Mouse (Mus musculus) urinary bladder, postnatal 36 days (tissue): Measurements from ENCODE around the gene Tmie.

Source experiments
- DNase-seq, 2 experiments: peaks; one replicate each; pipeline ENCODE4 v3.0.0; 2022; ENCODE audit warnings: low spot score in 2 of 2, mixed read lengths in 1 of 2

Gene Tmie

GRCm38 (mm10) chr9:110879998-110880561 lies at the start of gene Tmie:
TSS of gene Tmie (minus strand) at chr9:110880113.
- DNase-seq = peak; percentile 80 to 84

DNA sequence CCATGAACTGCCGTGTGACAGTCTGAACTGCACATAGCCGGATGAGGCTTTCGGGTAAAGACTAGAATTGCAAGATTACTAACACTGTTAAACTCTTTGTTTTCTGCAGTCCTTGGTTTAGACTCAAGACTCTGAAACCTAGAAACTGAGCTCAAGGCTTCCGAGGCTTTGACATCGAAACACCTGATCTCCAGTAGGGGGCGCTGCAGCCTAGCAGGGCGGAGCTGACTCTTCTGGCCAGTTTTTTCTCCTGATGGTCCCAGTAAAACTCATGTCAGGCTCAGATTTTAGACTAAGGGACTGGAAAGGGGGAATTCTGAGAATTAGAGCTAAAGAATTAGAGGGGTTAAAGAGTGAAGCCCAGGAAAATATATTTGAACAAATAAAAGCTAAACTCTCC lies 42.8 kb upstream of the Tmie start:
- peak; percentile 39 to 54 for DNase-seq

DNA sequence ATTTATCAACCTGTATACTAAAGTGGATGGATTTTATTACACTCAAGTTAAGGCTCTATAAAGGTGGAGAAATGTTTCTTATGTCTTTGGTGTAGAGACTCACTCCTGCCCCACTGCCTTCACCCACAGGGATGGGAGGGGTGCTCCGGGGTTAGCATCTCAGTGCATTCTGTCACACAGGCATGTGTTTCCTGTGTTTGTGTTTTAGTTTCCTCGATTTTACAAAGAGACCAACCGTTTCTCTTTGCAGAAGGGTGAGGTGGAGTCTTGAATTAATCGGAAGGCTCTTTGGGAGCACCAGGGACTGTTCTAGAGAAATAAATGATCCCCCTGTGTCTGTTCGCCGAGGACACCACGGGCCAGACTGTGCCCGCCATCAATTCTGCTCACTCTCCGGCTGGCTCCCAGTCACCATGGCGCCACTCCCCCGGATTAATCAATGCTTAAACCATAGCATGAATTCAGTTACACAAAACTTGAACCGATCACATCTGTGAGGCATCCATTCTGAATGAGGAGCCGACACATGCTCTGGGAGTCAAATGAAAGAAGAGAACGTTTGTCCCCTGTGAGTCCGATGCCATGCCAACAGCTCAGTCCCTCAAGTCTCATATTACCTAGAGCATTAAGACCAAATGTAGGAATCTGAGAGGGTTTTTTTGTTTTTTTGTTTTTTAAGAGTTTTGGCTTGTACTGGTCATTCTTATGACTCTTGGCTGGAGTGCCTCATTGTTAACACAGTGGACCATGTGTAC lies 40.9 kb upstream of the Tmie start:
- DNase-seq = no peak

- DNase-seq = no peak
Measured at GRCm38 (mm10) chr9:110916786-110917185, 36.9 kb upstream of the Tmie start, which contains the start of gene Fam240a. TSS of gene Fam240a (minus strand) at chr9:110916861.

- no peak for DNase-seq
Measured at GRCm38 (mm10) chr9:110915466-110915865, 35.6 kb upstream of the Tmie start.

DNA sequence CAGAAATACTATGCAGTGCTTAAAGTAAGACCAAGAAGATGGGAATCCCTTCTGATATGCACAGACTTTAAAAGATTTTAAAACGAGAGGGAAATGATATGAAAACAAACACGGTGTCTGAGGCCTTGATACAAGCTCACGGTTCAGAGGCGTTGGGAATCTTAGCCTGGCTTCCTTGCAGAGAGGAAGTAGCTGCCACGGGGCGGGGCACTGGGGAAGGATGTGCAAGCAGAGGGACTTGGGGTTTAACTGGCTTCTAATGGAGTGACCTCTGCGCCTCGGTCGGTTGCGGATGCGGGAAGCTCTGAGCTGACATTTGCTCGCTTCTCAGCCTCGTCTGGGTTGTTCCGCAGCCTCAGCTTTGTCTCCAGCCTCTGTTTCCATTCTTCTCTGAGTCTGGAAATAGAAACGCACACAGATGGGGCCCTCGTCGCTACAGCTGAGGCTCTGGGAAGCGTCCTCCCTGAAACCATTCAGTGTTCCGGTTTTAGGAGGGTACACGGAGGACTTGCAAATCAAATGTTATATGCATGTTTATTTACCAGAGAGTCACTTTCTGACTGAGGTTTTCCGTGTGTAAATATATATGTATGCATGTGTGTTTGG lies 34.8 kb upstream of the Tmie start:
- no peak for DNase-seq

GRCm38 (mm10) chr9:110909371-110909967 lies 29.6 kb upstream of the Tmie start:
- no peak for DNase-seq

DNA sequence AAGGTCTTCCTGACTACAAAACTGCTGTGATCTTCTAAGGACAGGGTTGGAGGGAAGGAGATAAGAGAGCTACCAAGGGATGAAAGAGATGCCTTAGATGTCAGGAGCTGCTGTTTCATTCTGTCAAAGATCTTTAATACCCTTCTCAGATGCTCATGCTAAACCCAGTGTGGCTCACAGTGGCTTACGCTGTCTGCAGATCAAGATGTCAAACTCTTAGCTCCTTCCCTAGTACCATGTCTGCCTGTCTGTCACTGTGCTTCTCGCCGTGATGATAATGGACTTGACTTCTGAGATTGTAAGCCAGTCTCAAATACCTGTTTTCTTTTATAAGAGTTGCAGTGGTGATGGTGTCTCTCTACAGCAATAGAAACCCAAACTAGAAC lies 28.7 kb upstream of the Tmie start:
- no peak for DNase-seq

- no peak for DNase-seq
Measured at GRCm38 (mm10) chr9:110907838-110908630, 28.1 kb upstream of the Tmie start.

- no peak for DNase-seq
Measured at GRCm38 (mm10) chr9:110907201-110907837, 27.4 kb upstream of the Tmie start.

- no peak for DNase-seq
Measured at GRCm38 (mm10) chr9:110902271-110902670, 22.4 kb upstream of the Tmie start.

- DNase-seq = no peak
Measured at GRCm38 (mm10) chr9:110901204-110901603, 21.3 kb upstream of the Tmie start.

- DNase-seq = no peak
Measured at GRCm38 (mm10) chr9:110899451-110900008, 19.6 kb upstream of the Tmie start.

DNA sequence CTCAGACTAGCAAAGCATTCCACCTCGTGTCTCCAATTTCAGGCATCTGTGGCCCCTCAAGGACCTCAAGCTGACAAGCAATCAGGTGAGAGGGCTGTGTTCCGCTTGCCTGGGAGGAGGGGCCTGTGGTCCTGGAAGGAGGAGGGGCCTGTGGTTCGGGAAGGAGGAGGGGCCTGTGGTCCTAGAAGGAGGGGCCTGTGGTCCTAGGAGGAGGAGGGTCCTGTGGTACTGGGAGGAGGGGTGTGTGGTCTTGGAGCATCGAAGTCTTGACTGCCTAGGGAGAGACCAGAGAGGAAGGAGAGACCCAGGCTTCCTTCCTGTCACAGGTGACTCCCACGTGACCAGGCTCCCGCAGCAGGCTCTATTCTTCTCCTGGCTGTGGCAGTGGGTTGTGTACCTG lies 16.7 kb upstream of the Tmie start:
- no peak for DNase-seq

GRCm38 (mm10) chr9:110895994-110896393 lies 16.1 kb upstream of the Tmie start:
- no peak for DNase-seq

DNA sequence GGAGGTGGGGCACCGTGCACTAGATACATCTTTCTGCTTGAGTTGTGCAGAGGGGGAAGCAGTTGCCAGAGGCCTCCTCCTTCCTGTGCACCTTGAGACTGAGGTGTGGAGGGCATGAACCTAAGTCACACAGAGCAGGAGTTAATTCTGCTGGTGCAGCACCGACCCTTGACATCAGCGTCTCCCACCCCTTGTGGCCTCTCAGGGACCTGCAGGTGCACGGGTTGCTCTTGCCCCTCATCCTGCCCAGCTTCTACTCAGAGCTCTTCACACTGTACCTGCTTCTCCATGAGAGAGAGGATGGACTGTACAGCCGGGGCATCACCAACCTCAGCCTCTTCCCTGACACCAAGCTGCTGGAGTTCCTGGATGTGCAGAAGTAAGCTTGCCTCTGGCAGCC lies 15.6 kb upstream of the Tmie start:
- DNase-seq = no peak

DNA sequence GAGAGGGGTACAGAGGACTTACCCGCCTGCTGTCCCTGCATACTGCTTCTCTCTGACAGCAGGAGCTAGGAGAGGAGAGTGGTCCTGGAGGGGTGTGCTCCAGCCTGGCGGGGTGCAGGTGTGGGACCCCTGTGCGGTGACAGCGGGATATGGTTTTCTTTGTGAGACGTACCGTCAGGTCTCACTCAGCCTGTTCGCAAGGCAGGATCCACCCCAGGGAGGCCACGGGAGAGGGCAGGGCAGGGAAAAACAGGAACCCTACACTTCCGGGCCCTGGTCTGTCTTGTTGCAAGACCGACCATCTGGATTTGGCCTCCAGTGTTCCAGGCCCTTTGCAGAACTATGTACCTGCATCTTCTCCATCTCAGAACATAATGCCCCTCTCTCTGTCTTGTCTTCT lies 13.5 kb upstream of the Tmie start:
- DNase-seq = no peak

- DNase-seq = no peak
Measured at GRCm38 (mm10) chr9:110892552-110892951, 12.6 kb upstream of the Tmie start.

- no peak for DNase-seq
Measured at GRCm38 (mm10) chr9:110891077-110891828, 11.3 kb upstream of the Tmie start.

DNA sequence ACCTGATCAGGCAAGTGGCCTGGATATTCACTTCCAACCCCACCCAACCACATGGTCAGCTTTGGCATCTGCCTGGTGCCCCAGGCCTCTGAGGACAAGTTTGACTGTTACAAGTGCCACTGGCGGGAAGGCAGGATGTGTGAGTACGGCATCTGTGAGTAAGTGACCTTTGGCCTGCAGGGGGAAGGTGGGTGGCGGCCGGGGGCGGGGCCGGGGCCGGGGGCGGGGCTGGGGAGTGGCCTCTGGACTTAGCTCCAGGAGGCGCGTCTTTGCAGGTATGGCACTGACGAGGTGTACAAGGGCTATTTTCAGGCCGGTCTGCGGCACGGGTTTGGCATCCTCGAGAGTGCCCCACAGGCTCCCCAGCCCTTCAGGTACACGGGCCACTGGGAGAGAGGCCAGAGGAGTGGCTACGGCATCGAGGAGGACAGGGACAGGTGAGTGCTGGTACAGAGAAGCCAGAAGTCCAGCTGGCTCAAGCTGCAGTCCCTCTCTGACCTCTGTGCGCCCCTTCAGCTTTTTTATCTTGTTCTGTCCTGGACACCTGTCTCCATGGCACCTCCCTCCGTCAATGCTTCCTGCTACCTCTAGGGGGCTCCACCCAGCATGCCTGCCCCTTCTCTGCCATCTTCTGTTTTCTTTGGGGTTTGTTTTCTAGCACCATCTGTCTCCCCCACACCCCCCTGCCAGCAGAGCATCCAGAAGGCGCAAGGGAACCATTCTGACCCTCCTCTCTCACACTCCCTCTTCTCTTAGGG lies 10.3 kb upstream of the Tmie start:
- no peak for DNase-seq
